Mouse (Mus musculus) left cerebral cortex, adult 2 months (tissue): ENCODE measurements around the gene Ush2a. TPM values are rescaled to one million over a fixed set of nuclear protein-coding genes. Genes with fewer than 3 reads are reported as not detected.

ENCODE experiments used
- DNase-seq, 2 experiments: peaks; one replicate each; pipeline ENCODE4 v3.0.0; 2021 to 2022; ENCODE audit warnings: low spot score in 2 of 2, mixed read lengths in 1 of 2; ENCODE audit errors: extremely low spot score in 1 of 2
- H3K27ac ChIP-seq: fragments of 200-600 bp; 2 replicates; pipeline ENCODE4 v1.8.1; 2022
- H3K4me3 ChIP-seq: fragments of 200-600 bp; 2 replicates; pipeline ENCODE4 v1.8.1; 2022
- CTCF ChIP-seq: fragments of 200-600 bp; IDR thresholded peaks from 2 replicates; pipeline ENCODE4 v1.8.1; 2022; ENCODE audit warnings: antibody characterized with exemption, mild to moderate bottlenecking, moderate library complexity
- intact Hi-C: fragments of 180-260 bp; cut with DNase I; formaldehyde crosslinking; loops from one replicate; pipeline ENCODE4 v1.15.1; 2025
- total RNA-seq, 2 experiments: library from RNA; stranded (reverse); gene quantifications; 2 replicates each; pipeline ENCODE4 v1.2.3; 2021

The Ush2a gene
- total RNA-seq, 2 experiments from 2014 or later: 0.05 to 0.37 TPM

GRCm38 (mm10) chr1:188763761-188764160 lies 501.9 kb downstream of the Ush2a start:
- intact Hi-C loops: no loop called here
- TF ChIP-seq CTCF: no peak
- no peak for DNase-seq
- H3K4me3 ChIP-seq: no peak overlapping the region
- no peak overlapping the region for H3K27ac ChIP-seq

GRCm38 (mm10) chr1:188770828-188771227 lies 509.0 kb downstream of the Ush2a start:
- no peak overlapping the region for H3K4me3 ChIP-seq
- DNase-seq: no peak
- no peak overlapping the region for H3K27ac ChIP-seq
- no peak for TF ChIP-seq CTCF
- intact Hi-C loops: no loop called here

GRCm38 (mm10) chr1:188772516-188773229 lies 510.9 kb downstream of the Ush2a start:
- TF ChIP-seq CTCF: no peak
- DNase-seq: no peak
- H3K27ac ChIP-seq: no peak overlapping the region
- intact Hi-C loops: no loop called here
- H3K4me3 ChIP-seq: no peak overlapping the region

GRCm38 (mm10) chr1:188773631-188774030 lies 511.8 kb downstream of the Ush2a start:
- TF ChIP-seq CTCF: no peak
- DNase-seq: no peak
- intact Hi-C loops: no loop called here
- Histone ChIP-seq H3K4me3 (no peak overlapping the region), H3K27ac (no peak overlapping the region)

GRCm38 (mm10) chr1:188777556-188778161 lies 515.8 kb downstream of the Ush2a start:
- intact Hi-C loops: no loop called here
- Histone ChIP-seq H3K4me3 (no peak overlapping the region), H3K27ac (no peak overlapping the region)
- DNase-seq: no peak
- TF ChIP-seq CTCF: no peak

- H3K4me3 ChIP-seq: no peak overlapping the region
- DNase-seq: no peak
- intact Hi-C loops: no loop called here
- no peak overlapping the region for H3K27ac ChIP-seq
- no peak for TF ChIP-seq CTCF
These were observed 523.2 kb downstream of the Ush2a start for GRCm38 (mm10) chr1:188785056-188785455.

- intact Hi-C loops: loop anchor here (10.0 kb wide), 1 partner anchor 1980 kb away; no protein-coding TSS in a partner anchor
- H3K27ac ChIP-seq: no peak overlapping the region
- no peak for DNase-seq
- H3K4me3 ChIP-seq: no peak overlapping the region
- TF ChIP-seq CTCF: peak; percentile 59
These were observed 543.2 kb downstream of the Ush2a start for GRCm38 (mm10) chr1:188805069-188805468.

GRCm38 (mm10) chr1:188805852-188806251 lies 544.0 kb downstream of the Ush2a start:
- no peak for TF ChIP-seq CTCF
- H3K4me3 ChIP-seq: no peak overlapping the region
- intact Hi-C loops: loop anchor here (10.0 kb wide), 1 partner anchor 1981 kb away; no protein-coding TSS in a partner anchor

GRCm38 (mm10) chr1:188810631-188811030 lies 548.8 kb downstream of the Ush2a start:
- no peak for DNase-seq
- no peak for TF ChIP-seq CTCF
- intact Hi-C loops: no loop called here
- Histone ChIP-seq H3K27ac (no peak overlapping the region), H3K4me3 (no peak overlapping the region)

More at GRCm38 (mm10) chr1:188805852-188806251, 544.0 kb downstream of the Ush2a start:
- DNase-seq: no peak
- H3K27ac ChIP-seq: no peak overlapping the region

GRCm38 (mm10) chr1:188815072-188815471 lies 553.2 kb downstream of the Ush2a start:
- intact Hi-C loops: no loop called here
- DNase-seq: no peak
- no peak overlapping the region for H3K4me3 ChIP-seq

GRCm38 (mm10) chr1:188824195-188824594 lies 562.4 kb downstream of the Ush2a start:
- no peak for TF ChIP-seq CTCF
- Histone ChIP-seq H3K4me3 (no peak overlapping the region), H3K27ac (no peak overlapping the region)
- DNase-seq: no peak
- intact Hi-C loops: no loop called here

More at GRCm38 (mm10) chr1:188815072-188815471, 553.2 kb downstream of the Ush2a start:
- TF ChIP-seq CTCF: no peak
- H3K27ac ChIP-seq: no peak overlapping the region

GRCm38 (mm10) chr1:188824878-188825532 lies 563.2 kb downstream of the Ush2a start:
- intact Hi-C loops: no loop called here

More at GRCm38 (mm10) chr1:188824878-188825532, 563.2 kb downstream of the Ush2a start:
- no peak overlapping the region for H3K27ac ChIP-seq
- no peak overlapping the region for H3K4me3 ChIP-seq
- no peak for DNase-seq
- no peak for TF ChIP-seq CTCF
